Mouse (Mus musculus) T-helper 17 cell (primary cell): Measurements from ENCODE around the gene Nufip2.
"Not testable (repeated sequence)": the region's sequence is repeated elsewhere in the genome, so short reads cannot be mapped to it uniquely, and the experiment has no call there.

Source experiments
- in situ Hi-C, 2 experiments: fragments of 300-600 bp; cut with MboI, MseI; formaldehyde crosslinking; loops; 1 replicate in 1 of 2; 2 replicates in 1 of 2; pipeline ENCODE4 v1.15.1; 2025; ENCODE audit warnings: high pct_unique_total_duplicates in 2 of 2

The Nufip2 gene

DNA sequence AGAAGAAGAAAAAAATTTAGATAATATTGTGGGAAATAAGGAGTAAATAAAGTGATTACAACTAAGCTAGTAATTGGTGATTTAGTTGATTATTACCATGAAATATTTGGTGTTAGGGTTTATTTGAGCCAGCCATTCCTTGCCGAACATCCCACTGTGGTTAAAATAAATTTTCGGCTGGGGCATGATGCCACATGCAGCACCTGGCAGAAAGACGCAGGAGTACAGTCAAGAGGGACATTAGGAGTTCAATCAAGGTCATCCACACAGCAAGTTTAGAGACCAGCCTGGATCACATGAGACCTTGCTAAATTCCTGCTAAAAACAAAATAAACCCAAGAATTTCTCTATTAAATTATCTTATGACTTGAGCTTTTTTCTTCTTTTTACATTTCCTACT is 23.1 kb downstream of the Nufip2 start:
- in situ Hi-C loops, result no loop called here

GRCm38 (mm10) chr11:77713736-77714135 is 27.8 kb downstream of the Nufip2 start:
- in situ Hi-C loops, result no loop called here

GRCm38 (mm10) chr11:77719055-77719454 is 33.1 kb downstream of the Nufip2 start:
- in situ Hi-C loops, result no loop called here

GRCm38 (mm10) chr11:77721389-77721788 is 35.4 kb downstream of the Nufip2 start:
- in situ Hi-C loops, result no loop called here

GRCm38 (mm10) chr11:77724766-77725165 is 38.8 kb downstream of the Nufip2 start:
- in situ Hi-C loops, result loop anchor here in 1 of 2 experiments (5.0 kb wide), 1 partner anchor 67 kb away; no protein-coding TSS in a partner anchor

- in situ Hi-C loops, result loop anchor here in 1 of 2 experiments (5.0 kb wide), 1 partner anchor 68 kb away; no protein-coding TSS in a partner anchor
These were observed 39.2 kb downstream of the Nufip2 start, which contains the start of gene Cryba1 for GRCm38 (mm10) chr11:77725183-77725582. Cryba1 (minus strand) TSS chr11:77725283.

GRCm38 (mm10) chr11:77728587-77728986 is 42.6 kb downstream of the Nufip2 start:
- in situ Hi-C loops, result loop anchor here in 1 of 2 experiments (5.0 kb wide), 1 partner anchor 71 kb away; no protein-coding TSS in a partner anchor

DNA sequence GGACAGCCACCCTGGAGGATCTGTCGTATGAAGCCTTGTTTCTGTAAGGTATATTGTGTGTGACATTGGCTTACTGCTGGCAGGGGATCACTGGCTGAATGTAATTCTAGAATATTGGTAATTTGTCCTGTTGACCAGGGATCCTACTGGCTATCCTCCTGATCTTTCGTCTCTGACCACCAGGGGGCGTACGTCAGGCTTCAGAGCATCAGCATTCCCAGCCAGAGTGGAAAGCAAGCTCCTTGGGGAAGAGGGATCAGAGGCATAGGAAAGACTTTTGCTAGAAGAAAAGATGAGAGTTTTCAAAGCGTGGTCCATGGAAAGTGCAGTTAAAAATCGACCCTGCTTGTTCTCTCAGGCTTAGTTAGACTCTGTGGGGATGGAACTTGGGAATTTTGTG is 51.3 kb downstream of the Nufip2 start:
- in situ Hi-C loops, result no loop called here

DNA sequence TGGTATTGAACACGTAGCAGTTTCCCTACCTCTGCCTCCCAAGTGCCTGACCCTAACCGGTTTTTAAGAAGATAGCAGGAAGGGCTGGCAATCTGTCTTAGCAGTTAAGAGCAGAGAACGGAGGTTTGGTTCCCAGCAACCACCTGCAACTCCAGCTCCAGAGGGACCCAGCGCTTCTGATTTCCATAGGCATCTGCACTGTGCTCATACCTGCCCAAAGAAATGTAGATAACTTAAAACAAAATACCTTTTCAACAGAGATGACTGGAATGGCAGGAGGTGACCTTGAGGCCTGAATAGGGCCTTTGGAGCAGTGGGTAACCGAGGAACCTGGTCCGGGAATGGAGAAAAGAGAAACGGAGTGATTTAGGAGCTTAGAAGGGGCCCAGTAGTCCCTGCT is 52.6 kb downstream of the Nufip2 start:
- in situ Hi-C loops, result no loop called here

DNA sequence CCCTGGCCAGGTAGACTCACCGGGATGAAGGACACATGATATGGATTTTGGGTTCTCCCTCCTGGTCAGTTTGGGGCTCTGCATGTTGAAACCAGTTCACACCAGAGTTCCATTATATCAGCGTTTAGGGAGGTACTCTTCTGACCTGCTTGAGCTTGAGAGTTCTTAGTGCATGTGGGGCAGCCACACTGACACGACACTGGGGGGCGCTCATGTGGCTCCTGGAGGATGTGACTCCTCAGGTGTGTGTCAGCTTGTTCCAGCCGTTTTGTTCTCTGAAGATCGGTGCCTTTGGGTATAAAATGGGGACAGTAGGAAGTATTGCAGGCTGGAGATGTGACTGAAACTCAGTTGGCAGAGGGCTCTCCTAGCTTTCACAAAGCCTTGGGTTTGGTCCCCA is 58.0 kb downstream of the Nufip2 start:
- in situ Hi-C loops, result loop anchor here (5.0 kb wide), 2 partner anchors 73 to 208 kb away; no protein-coding TSS in a partner anchor

- in situ Hi-C loops, result no loop called here
These were observed 60.7 kb downstream of the Nufip2 start for GRCm38 (mm10) chr11:77746652-77747051.

- in situ Hi-C loops, result not testable (repeated sequence)
These were observed 61.1 kb downstream of the Nufip2 start for GRCm38 (mm10) chr11:77747103-77747502.

GRCm38 (mm10) chr11:77748996-77749395 is 63.0 kb downstream of the Nufip2 start:
- in situ Hi-C loops, result no loop called here

DNA sequence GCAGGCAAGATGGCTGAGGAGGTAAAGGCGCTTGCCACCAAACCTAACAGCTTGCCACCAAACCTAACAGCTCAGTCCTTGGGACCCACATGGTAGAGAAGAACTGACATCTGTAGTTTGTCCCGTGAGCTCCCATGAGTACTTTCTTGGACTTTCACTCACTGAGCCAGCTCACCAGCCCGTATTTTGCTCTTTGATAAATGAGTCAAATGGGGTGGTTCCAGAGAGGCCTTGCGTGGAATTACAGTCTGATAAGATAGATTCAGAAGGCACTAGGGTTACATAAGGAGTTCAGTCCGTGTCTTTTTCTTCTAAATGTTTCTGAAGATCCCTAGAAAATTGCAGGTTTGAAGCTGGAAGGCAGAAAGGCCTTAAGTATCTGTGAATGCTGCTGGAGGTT is 66.6 kb downstream of the Nufip2 start:
- in situ Hi-C loops, result no loop called here

DNA sequence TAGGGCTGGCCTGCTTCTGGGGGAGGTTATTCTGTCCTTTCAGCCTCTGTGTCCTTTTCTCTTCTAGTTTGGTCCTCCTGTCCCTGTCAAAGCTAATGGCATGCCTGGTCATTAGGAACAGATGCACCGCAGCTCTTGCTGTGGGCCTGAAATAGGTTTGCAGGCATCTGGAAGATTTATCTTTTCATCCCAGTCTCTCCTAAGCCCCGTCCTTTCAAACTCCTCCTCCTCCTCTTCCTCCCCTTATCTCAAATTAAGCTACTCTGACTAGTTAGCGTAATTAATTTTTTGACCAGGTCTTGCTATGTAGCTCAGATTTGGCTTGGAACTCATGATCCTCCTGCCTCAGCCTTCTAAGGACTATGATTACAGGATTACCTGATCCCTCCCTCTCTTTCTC is 67.5 kb downstream of the Nufip2 start:
- in situ Hi-C loops, result no loop called here

GRCm38 (mm10) chr11:77760031-77760430 is 74.1 kb downstream of the Nufip2 start:
- in situ Hi-C loops, result no loop called here

- in situ Hi-C loops, result no loop called here
These were observed 77.1 kb downstream of the Nufip2 start, which contains the start of gene Myo18a for GRCm38 (mm10) chr11:77762783-77763672. Myo18a (plus strand) TSS chr11:77763246.

DNA sequence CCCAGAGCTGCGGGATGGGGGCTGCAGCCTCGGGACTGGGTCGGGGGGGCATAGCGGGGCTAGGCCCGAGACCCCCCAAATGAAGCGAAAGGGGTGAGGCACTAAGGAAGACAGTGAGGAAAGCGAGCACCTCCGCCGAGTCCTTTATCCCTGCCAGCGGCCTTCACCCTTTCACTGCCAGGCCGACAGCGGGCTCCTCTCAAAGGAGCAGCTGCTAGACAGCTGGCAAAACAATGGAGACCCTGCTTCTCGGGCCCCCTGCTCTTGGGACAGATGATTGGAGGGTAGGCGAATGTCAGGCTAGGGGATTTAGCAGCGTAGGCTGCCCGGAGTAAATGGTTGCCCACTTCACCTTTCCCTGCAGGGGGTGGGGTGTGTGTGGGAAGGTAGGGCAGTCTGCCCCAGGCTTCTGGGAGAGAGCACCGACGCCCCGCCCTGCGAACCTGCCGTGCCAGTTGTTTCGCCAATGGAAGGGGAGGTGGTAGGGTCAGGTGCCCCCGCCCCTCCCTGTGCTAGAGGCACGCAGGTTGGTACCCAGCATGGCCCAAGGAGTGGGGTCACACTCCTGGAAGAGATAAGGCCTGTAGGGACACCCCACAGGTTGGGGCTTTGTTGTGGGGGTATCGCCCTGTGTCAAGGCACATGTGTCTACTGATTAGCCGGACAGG is 77.9 kb downstream of the Nufip2 start:
- in situ Hi-C loops, result no loop called here

- in situ Hi-C loops, result no loop called here
These were observed 78.9 kb downstream of the Nufip2 start for GRCm38 (mm10) chr11:77764694-77765458.

DNA sequence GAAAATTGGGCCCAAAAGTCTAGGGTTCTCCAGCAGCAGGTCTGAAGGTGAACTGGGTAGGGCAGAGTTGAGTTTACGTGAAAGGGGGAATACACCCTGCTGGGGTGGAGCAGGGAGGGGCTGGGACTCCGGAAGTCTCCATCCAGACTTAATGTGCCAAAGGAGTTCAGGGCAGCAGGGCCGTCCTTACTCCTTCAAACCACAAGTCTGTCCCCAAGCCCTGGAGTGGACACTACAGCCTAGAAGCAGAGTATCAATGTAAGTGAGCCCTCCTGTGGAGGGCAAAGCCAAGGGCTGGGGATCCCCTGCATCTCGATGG is 79.5 kb downstream of the Nufip2 start:
- in situ Hi-C loops, result no loop called here

- in situ Hi-C loops, result no loop called here
These were observed 80.5 kb downstream of the Nufip2 start for GRCm38 (mm10) chr11:77766351-77767001.
